In the genomic region with DNA sequence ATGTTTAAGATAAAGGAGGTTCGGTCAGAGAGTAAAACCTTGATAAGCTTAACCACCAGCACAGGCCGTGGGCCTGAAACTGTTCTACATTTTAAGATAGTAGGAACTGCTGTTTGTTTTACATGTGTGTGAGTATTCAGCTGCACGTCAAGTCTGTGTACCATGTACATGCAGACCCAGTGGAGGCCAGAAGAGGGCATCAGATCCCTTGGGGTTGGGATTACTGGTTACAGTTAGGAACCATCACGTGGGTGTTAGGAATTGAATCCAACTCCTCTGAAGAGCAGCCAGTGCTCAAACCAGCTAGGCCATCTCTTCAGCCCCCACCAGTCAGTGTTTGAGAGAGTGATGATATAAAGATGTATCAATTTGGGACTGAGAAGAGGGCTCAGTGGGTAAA, we compare ENCODE assay signal across 8 mouse cellular contexts. TPM values are rescaled to one million over a fixed set of nuclear protein-coding genes. Genes with fewer than 3 reads are reported as not detected.
DNase-seq lines count a peak whose midpoint lies in the region; ATAC-seq lines count a peak whose summit lies in the region.

No protein-coding gene starts in this region.

- DNase-seq in hindbrain, embryonic 11.5 days (ENCODE audit: low spot score), result peak; percentile 56
- DNase-seq in adipocyte (ENCODE audit: low spot score), result peak; percentile 61
- DNase-seq in embryo, embryonic 11 days, result peak; percentile 53
- DNase-seq in heart, adult 9 months (ENCODE audit: low spot score in 2 of 2), result peak; percentile 44 to 66
- peak; percentile 41 for DNase-seq in left cerebral cortex, adult 11 months (ENCODE audit: low spot score)
- DNase-seq in splenic B cell, adult 2 months (ENCODE audit: low read depth, low spot score), result peak; percentile 68

- H3K4me1 ChIP-seq in hindbrain, embryonic 11.5 days (replicated peaks; ENCODE audit: control insufficient read depth, insufficient read depth, low read length), result no peaks in the 10 kb centered on the region
- H3K4me1 ChIP-seq in hindbrain, embryonic 13.5 days (replicated peaks), result no peaks in the 10 kb centered on the region

- WGBS in hindbrain, embryonic 11.5 days, result 67% methylated on average over 4 of the region's 4 CpGs
- 69% methylated on average over 4 of the region's 4 CpGs for WGBS in hindbrain, embryonic 13.5 days

- no peak overlapping the region for H3K4me2 ChIP-seq in hindbrain, embryonic 11.5 days (replicated peaks; ENCODE audit: low read depth, low read length)
- no peak overlapping the region for H3K4me2 ChIP-seq in hindbrain, embryonic 13.5 days

- H3K27me3 ChIP-seq in hindbrain, embryonic 11.5 days (ENCODE audit: control insufficient read depth, insufficient read depth, low read length), result no peaks in the 10 kb centered on the region
- H3K27me3 ChIP-seq in hindbrain, embryonic 13.5 days, result no peaks in the 10 kb centered on the region
- no peaks in the 10 kb centered on the region for H3K27me3 ChIP-seq in splenic B cell, adult 2 months (ENCODE audit: control insufficient read depth, insufficient read depth, low read length, poor library complexity, severe bottlenecking)

- ATAC-seq in hindbrain, embryonic 11.5 days (ENCODE audit: low FRiP score), result no peak
- ATAC-seq in hindbrain, embryonic 13.5 days (ENCODE audit: low FRiP score), result no peak
- ATAC-seq in megakaryocyte, adult 5-6 weeks (ENCODE audit: poor library complexity, severe bottlenecking), result peak; percentile 47

- no peak overlapping the region for H3K9ac ChIP-seq in hindbrain, embryonic 11.5 days (ENCODE audit: low read depth, low read length)
- no peak overlapping the region for H3K9ac ChIP-seq in hindbrain, embryonic 13.5 days

- no peak overlapping the region for H3K4me3 ChIP-seq in hindbrain, embryonic 11.5 days (ENCODE audit: low read depth, low read length)
- no peak overlapping the region for H3K4me3 ChIP-seq in hindbrain, embryonic 13.5 days

- no peak overlapping the region for H3K27ac ChIP-seq in hindbrain, embryonic 11.5 days (ENCODE audit: low read depth, low read length)
- H3K27ac ChIP-seq in hindbrain, embryonic 13.5 days, result no peak overlapping the region

- H3K9me3 ChIP-seq in hindbrain, embryonic 11.5 days (ENCODE audit: control insufficient read depth, low read length), result no peaks in the 10 kb centered on the region
- H3K9me3 ChIP-seq in hindbrain, embryonic 13.5 days, result no peaks in the 10 kb centered on the region

- peaks cover 7% of the 10 kb centered on the region; the same call in 1 of the 2 replicates for H3K36me3 ChIP-seq in hindbrain, embryonic 11.5 days (ENCODE audit: control insufficient read depth, insufficient read depth, low read length)
- peaks cover 80% of the 10 kb centered on the region for H3K36me3 ChIP-seq in hindbrain, embryonic 13.5 days
- peaks cover 7% of the 10 kb centered on the region; the same call in 1 of the 2 replicates for H3K36me3 ChIP-seq in splenic B cell, adult 2 months (ENCODE audit: control insufficient read depth, insufficient read depth, low read length, poor library complexity, severe bottlenecking)

RNA-seq across cellular contexts. Expression of gene Sav1, which starts 24.3 kb away (rescaled TPM):
- 7.3 and 8.5 TPM in 2 replicates for polyA plus RNA-seq in hindbrain, embryonic 11.5 days (2014; fragmentation: Nextera tagmentation; extraction: Ambion mirVana)
- polyA plus RNA-seq in hindbrain, embryonic 13.5 days (2015; fragmentation: Nextera tagmentation; extraction: Ambion mirVana), result 1.6 and 2.7 TPM in 2 replicates
- 77.4 and 83.0 TPM in 2 replicates for total RNA-seq in megakaryocyte, adult 5-6 weeks (2015)
- total RNA-seq in megakaryocyte, adult 5-6 weeks (2017), result 39.0 and 43.9 TPM in 2 replicates
